Mouse (Mus musculus) MEL (cell line): ENCODE data around the gene Fmr1nb. TPM values are rescaled to one million over a fixed set of nuclear protein-coding genes. Genes with fewer than 3 reads are reported as not detected.

ENCODE experiments used
- DNase-seq: peaks from one replicate; pipeline ENCODE4 v3.0.0; 2011; ENCODE audit warnings: low read depth, low spot score
- H3K27ac ChIP-seq: 2 replicates; pipeline ENCODE4 v1.5.1; 2012; ENCODE audit warnings: low read depth, mild to moderate bottlenecking, control low read depth, low read length, moderate library complexity; ENCODE audit not compliant: control insufficient read depth
- H3K27me3 ChIP-seq, 2 experiments: fragments of 150-350 bp in 1 of 2; sonication (generic) in 1 of 2; 2 replicates each; pipeline ENCODE4 v1.6.1; 2012; ENCODE audit warnings: low read length in 2 of 2, mild to moderate bottlenecking in 2 of 2, improper control_type of control experiment in 1 of 2, moderate library complexity in 1 of 2; ENCODE audit not compliant: insufficient read depth in 2 of 2, control insufficient read depth in 1 of 2
- H3K36me3 ChIP-seq, 2 experiments: 2 replicates each; pipeline ENCODE4 v1.6.1; 2012 to 2014; ENCODE audit warnings: low read length in 2 of 2, improper control_type of control experiment in 1 of 2, inconsistent platforms in 1 of 2, mild to moderate bottlenecking in 1 of 2; ENCODE audit not compliant: insufficient read depth in 2 of 2, control insufficient read depth in 1 of 2
- H3K4me1 ChIP-seq, 2 experiments: fragments of 150-350 bp in 1 of 2; sonication (generic) in 1 of 2; 2 replicates each; pipeline ENCODE4 v1.6.1; 2012; ENCODE audit warnings: low read length in 2 of 2, improper control_type of control experiment in 1 of 2, mild to moderate bottlenecking in 1 of 2; ENCODE audit not compliant: insufficient read depth in 2 of 2, control insufficient read depth in 1 of 2
- H3K4me3 ChIP-seq, 2 experiments: fragments of 150-350 bp in 1 of 2; sonication (generic) in 1 of 2; 2 replicates each; pipeline ENCODE4 v1.5.1; 2012; ENCODE audit warnings: low read depth in 2 of 2, low read length in 2 of 2, mild to moderate bottlenecking in 2 of 2, moderate library complexity in 2 of 2, control low read depth in 1 of 2, improper control_type of control experiment in 1 of 2; ENCODE audit not compliant: control insufficient read depth in 1 of 2, insufficient read depth in 1 of 2
- H3K79me2 ChIP-seq: 2 replicates; pipeline ENCODE4 v1.6.1; 2012; ENCODE audit warnings: mild to moderate bottlenecking, low read length, moderate library complexity; ENCODE audit not compliant: control insufficient read depth, poor library complexity, insufficient read depth
- H3K9ac ChIP-seq: 2 replicates; pipeline ENCODE4 v1.6.1; 2012; ENCODE audit warnings: low read depth, mild to moderate bottlenecking, control low read depth, low read length, moderate library complexity; ENCODE audit not compliant: control insufficient read depth, poor library complexity, severe bottlenecking
- H3K9me3 ChIP-seq: fragments of 150-350 bp; sonication (generic); replicated peaks from 2 replicates; pipeline ENCODE4 v1.6.1; 2012; ENCODE audit warnings: mild to moderate bottlenecking, low read length, improper control_type of control experiment, moderate library complexity; ENCODE audit not compliant: insufficient read depth
- CTCF ChIP-seq, 3 experiments: IDR thresholded peaks in 2 of 3; conservative IDR thresholded peaks in 1 of 3; 2 replicates each; pipeline ENCODE4 v1.5.1; 2011 to 2012; ENCODE audit warnings: low read length in 3 of 3, low read depth in 2 of 3, mild to moderate bottlenecking in 2 of 3, improper control_type of control experiment in 1 of 3, inconsistent platforms in 1 of 3, mixed read lengths in 1 of 3, moderate library complexity in 1 of 3; ENCODE audit not compliant: control insufficient read depth in 1 of 3, insufficient read depth in 1 of 3, poor library complexity in 1 of 3, severe bottlenecking in 1 of 3
- MXI1 ChIP-seq: IDR thresholded peaks from 2 replicates; pipeline ENCODE4 v1.6.1; 2011; ENCODE audit warnings: mild to moderate bottlenecking, low read depth, low read length, improper control_type of control experiment
- NRF1 ChIP-seq: IDR thresholded peaks from 2 replicates; pipeline ENCODE4 v1.6.1; 2014; ENCODE audit warnings: low read depth, mild to moderate bottlenecking, inconsistent platforms, low read length, improper control_type of control experiment, moderate library complexity; ENCODE audit not compliant: poor library complexity, insufficient read depth, severe bottlenecking
- RAD21 ChIP-seq: IDR thresholded peaks from 2 replicates; pipeline ENCODE4 v1.6.1; 2011; ENCODE audit warnings: mild to moderate bottlenecking, low read depth, low read length, improper control_type of control experiment
- RCOR1 ChIP-seq: IDR thresholded peaks from 2 replicates; pipeline ENCODE4 v1.6.1; 2012; ENCODE audit warnings: low read depth, mild to moderate bottlenecking, inconsistent platforms, low read length, improper control_type of control experiment
- SMC3 ChIP-seq: IDR thresholded peaks from 2 replicates; pipeline ENCODE4 v1.6.1; 2011; ENCODE audit warnings: low read depth, low read length, improper control_type of control experiment
- polyA plus RNA-seq, 2 experiments: library from polyadenylated mRNA; stranded (reverse) in 1 of 2; unstranded in 1 of 2; fragments of >175 nt in 1 of 2; fragments of >200 nt in 1 of 2; gene quantifications; 2 replicates each; pipeline versions ENCODE4 v1.2.1 to v1.2.4; 2012; ENCODE audit warnings: low replicate concordance in 2 of 2, low read depth in 1 of 2; ENCODE audit not compliant: insufficient read length in 2 of 2, insufficient read depth in 1 of 2, missing spikeins in 1 of 2
- total RNA-seq: library from RNA; depleted of rRNA; stranded (reverse); fragments of 300-350 nt; gene quantifications from 2 replicates; pipeline ENCODE4 v1.2.3, GENCODE M21; 2012; rRNA removed

The Fmr1nb gene
- total and polyA plus RNA-seq, 3 experiments = not detected

- Histone ChIP-seq H3K79me2 (no peaks in the 10 kb centered on the region), H3K4me3 (no peak overlapping the region), H3K27me3 (no peaks in the 10 kb centered on the region), H3K36me3 (no peaks in the 10 kb centered on the region), H3K27ac (no peak overlapping the region), H3K9ac (no peak overlapping the region), H3K4me1 (no peaks in the 10 kb centered on the region), H3K9me3 (no peaks in the 10 kb centered on the region)
- DNase-seq = peak; percentile 9
- peak; percentile 53 for TF ChIP-seq RAD21
- no peak for TF ChIP-seq MXI1
- peak; percentile 35 for TF ChIP-seq SMC3
- no peak for TF ChIP-seq NRF1
- TF ChIP-seq CTCF (IDR thresholded peaks at IDR 0.05 in 2 of 3, conservative IDR thresholded peaks at IDR 0.05 in 1 of 3; ENCODE audit: control insufficient read depth in 1 of 3, insufficient read depth in 1 of 3, low read depth in 2 of 3, low read length in 3 of 3, poor library complexity in 1 of 3, severe bottlenecking in 1 of 3) = peak in 2 of 3 experiments; percentile 16 to 44; a peak in 2 of 6 replicates
- no peak for TF ChIP-seq RCOR1
Observed at GRCm38 (mm10) chrX:68839548-68840444, 78.2 kb downstream of the Fmr1nb start.

Other genes with a start within 250 kb of the Fmr1nb start
- gene Fmr1, start 83.3 kb upstream of the Fmr1nb start, total RNA-seq = 30.0 and 31.0 TPM in 2 replicates
- gene Fmr1, start 83.3 kb upstream of the Fmr1nb start, polyA plus RNA-seq = 100 to 1,000 TPM in 1 of 2 experiments, 10 to 100 TPM in 1; 54.5 to 255 TPM
- gene Gm14698, start 59.3 kb downstream of the Fmr1nb start, total RNA-seq = 0.42 and 1.2 TPM in 2 replicates
- 1 to 10 TPM in 1 of 2 experiments, not detected in 1; 5.4 TPM for gene Gm14698, start 59.3 kb downstream of the Fmr1nb start, polyA plus RNA-seq
- gene Gm6812, start 131.2 kb downstream of the Fmr1nb start, total RNA-seq = not detected in 2 replicates
- not detected for gene Gm6812, start 131.2 kb downstream of the Fmr1nb start, polyA plus RNA-seq